Mouse (Mus musculus) liver, adult 2 months (tissue): ENCODE measurements around the gene Arid3c.
A peak's percentile ranks its signal among the peaks of the same experiment; 100 is the strongest.

Experiments
- CTCF ChIP-seq: fragments of 200-500 bp; IDR thresholded peaks from 2 replicates; pipeline ENCODE4 v1.5.1; 2011; ENCODE audit warnings: low read depth, low read length, control low read depth
- POLR2A ChIP-seq: fragments of 200-500 bp; IDR thresholded peaks from 2 replicates; pipeline ENCODE4 v1.6.1; 2011; ENCODE audit warnings: low read length, control low read depth; ENCODE audit not compliant: insufficient read depth; ENCODE audit errors: extremely low read depth

DNA sequence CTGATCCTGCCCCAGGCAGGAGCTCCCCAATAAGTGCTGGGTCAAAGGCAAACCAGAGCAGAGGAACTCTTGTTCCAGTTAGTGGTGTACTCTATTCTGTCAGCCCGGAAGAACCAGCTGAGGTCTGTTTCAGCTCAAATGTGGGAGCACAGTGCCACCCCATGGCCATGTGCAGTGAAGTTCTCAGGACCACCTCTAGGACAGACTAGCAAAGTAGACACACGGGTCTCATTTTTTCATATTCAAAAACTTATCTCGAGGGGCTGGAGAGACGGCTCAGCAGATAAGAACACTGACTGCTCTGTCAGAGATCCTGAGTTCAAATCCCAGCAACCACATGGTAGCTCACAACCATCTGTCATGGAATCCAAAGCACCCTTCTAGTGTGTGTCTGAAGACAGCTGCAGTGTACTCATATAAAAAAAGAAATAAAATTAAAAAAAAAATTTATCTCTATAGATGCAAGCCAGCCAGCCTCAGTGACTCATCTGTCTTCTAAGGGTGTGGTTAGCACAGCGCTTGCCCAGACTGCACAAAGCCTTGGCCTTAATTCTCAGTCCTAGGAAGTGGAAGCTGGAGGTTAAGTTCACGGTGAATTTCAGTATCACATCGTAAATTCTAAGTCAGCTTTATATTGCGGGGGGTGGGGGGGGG, 6.8 kb upstream of the Arid3c start:
- TF ChIP-seq CTCF (peak; percentile 88), POLR2A (no peak)
